Mouse (Mus musculus) urinary bladder, postnatal 36 days (tissue): Measurements from ENCODE around the gene Fam189a2.

Experiments used
- DNase-seq, 2 experiments: peaks; one replicate each; pipeline ENCODE4 v3.0.0; 2022; ENCODE audit warnings: low spot score in 2 of 2, mixed read lengths in 1 of 2

Fam189a2 gene

DNA sequence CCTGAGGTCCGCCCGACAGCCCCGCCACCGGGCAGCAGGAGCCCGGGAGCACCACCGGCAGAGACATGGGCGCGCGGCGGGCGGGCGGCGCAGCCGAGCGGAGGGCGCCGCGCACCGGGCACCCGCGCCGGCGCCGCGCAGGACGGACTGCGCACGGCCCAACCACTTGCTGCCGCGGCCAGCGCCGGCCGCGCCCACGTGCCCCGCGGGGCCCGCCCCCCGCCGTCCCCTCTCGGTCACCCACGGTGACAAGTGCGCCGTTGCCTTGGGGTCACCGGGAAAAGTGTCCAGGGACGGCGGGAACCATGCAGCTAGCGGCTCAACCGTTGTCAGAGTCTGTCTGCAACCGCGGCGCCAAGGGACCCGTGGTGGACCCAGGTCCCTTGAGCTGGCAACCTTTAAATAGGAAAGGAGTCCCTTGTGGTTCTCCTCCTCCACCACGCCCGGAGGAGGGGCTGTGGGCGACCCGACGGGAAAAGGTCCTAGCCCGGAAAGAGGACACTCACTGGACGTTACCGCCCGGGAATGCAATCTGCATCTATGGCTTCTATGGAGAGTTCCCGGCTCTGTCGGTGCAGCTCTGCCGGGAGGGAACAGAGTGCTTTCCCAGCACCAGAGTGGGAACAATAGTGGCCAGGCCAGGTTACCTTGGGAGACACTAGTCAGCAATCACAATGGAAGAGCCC lies at the start of gene Fam189a2:
Gene Fam189a2 (minus strand): TSS at position 149 of the 686 bp plus-strand sequence.
- peak; percentile 28 to 41 for DNase-seq

DNA sequence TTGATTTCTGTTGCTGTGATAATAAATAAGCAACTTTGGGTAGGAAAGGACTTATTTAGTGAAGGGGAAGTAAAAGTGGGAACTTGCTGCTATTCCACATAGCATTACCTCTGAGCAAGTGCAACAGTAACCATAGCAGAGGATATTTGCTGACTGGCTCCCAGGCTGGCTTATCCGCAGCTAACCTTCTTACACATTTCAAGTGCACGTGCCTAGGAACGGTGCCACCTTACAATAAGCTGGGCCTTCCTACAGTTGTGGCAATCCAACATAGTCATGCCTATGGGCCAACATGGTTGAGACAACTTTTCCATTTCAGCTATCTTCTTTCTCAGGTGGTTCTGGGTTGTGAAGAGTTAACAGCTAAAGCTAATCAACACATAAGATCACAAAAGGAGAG lies 46.8 kb upstream of the Fam189a2 start:
- no peak for DNase-seq

DNA sequence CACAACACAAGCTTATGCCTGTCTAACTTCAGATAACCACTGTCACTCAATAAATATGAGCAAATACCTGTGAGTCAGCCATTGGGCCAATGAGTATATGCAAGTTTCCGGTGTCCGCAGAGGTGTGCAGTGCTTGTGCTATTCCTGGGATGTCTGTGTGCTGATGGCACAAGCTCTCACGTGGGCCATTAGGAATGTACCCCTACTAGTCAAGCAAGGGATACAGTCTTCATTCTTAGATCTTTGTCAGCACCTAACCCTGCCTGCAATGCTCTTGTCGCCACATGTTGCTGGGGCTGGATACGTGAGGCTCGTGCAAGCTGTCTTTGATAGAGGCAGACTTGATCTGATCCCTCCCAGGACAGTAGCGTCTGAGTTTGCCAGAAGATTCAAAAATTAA lies 45.7 kb upstream of the Fam189a2 start:
- DNase-seq: peak; percentile 38 to 46

DNA sequence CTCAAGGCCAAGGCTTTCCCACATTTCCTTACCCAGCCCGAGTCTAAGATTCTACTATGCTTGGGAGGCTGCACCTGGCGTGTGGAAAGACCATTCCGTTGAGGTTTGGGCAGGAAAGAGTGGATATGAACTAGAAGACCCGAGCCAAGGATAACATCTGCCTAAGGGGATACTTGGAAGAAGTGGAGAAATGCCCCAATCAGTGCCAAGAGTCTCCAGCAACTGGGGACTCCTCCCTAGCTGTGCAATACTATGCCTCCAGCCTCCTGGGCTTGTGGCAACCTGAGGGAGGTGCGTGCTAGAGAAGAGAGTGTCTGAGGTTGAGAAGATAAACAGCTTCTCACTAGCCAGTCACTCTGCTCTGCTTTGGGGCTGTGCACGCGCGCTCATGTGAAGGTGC lies 45.1 kb upstream of the Fam189a2 start:
- DNase-seq: peak in 1 of 2 experiments; percentile 28

DNA sequence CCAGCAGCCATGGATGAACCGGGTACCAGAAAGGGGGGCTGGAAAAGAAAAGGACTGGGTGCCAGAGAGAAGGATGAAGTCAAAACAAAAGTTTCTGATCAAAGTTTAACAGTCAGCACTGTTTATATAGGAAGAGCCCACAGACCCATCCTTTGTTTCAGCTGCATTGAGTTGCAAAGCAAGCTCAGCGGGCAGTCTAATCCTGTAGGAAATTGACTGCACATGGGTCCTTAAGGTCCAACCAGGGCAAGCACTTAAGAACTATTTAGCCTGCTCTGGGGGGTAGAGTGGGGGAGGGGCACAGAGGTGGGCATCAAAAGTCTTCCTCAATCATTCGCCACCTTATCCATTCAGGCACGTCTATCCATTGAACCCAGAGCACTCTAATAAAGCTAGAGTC lies 42.3 kb upstream of the Fam189a2 start:
- DNase-seq: no peak

DNA sequence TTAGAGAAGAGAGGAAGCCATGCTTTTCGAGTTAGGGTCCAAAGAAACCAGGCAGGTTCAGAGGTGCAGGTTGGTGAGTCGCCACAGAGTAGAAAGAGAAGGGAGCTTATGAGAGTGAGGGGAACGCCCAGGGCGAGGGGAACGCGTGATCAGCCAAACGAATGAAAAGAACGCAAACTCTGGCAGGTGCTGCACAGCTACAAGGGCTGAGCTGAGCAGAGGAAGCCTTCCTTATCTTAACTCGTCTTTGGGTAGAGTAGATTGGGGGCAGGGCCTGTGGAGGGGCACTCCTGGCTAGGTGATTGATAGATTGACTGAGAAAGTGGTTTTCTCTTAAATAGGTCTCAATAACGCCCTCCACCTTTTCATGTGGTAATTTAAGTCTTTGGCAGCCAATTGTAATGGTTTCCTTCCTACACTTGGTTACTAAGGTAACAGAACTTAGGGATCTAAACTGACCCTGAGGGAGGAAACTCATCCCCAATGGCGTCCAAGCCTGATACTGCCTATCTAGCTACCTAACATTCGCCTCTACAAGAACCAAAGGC lies 33.6 kb upstream of the Fam189a2 start:
- DNase-seq: no peak

DNA sequence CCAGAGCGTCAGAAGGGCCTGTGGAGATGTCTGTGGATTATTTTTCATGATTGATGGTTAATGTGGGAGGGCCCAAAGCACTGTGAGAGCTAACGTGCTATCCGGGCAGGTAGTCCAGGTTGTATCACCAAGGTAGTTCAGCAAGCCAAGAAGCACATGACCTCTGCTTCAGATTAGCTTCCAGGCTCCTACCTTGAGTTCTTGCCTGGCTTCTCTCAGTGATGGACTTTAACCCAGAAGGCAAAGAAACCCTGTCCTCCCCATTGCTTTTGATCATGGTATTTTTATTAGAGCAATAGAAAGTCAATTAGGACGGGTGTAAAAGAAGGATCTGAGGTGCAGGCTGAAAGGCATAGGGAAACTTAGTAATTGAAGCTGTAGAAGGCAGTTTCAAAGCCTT lies 32.8 kb upstream of the Fam189a2 start:
- DNase-seq: no peak

DNA sequence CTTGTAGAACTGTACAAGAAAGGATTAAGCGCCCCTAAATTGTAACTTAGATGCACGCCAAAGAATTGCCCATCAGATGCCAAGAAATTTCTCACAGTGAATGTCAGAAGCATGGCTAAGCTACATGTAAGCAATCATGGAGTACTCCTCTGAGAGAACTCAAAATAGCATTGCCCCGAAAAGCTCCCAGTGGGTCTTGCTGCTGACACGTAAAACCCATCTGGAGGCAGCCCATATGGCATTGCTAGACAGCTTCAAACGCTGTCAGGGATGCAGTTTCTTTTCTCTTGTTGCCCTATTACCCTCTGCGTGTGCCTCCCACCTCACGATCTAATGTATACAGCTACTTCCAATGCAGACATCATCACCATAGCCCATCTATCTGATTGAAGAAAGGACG lies 28.0 kb upstream of the Fam189a2 start:
- DNase-seq: no peak

DNA sequence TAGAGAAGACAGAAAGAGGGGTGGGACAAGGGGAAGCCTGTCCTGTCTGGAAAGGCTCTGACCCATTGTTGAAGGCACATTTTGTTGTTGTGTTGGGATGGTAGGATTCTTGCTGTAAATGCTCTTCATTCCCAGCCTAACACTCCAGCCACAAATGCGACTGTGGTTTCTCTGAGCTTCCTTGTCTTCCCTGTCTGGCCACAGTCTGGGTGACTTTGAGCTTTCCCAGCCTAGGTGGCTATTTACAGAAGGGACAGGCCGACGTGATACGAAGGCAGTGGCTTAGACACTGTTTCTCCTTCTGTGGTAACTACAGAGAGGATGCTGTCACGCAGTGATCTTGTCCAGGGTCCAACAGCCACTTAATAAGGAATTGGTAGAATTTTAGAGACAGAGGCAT lies 27.2 kb upstream of the Fam189a2 start:
- DNase-seq: no peak

DNA sequence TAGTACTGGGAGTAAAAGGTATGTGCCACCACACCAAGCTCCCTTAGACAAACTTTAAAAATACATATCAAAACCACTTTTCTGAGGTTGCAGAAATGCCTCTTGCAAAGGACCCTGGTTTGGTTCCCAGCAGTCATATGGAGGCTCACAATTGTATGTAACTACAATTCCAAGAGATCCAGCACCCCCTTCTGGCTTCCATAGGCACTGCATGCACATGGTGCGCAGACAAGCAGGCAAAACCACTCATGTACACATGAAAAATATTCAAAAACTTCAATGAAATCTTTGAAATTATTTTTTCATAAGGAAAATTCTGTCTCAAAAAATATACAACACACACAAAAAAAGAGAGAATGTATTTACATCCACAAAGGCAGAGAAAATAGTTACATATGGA lies 26.1 kb upstream of the Fam189a2 start:
- DNase-seq: no peak

DNA sequence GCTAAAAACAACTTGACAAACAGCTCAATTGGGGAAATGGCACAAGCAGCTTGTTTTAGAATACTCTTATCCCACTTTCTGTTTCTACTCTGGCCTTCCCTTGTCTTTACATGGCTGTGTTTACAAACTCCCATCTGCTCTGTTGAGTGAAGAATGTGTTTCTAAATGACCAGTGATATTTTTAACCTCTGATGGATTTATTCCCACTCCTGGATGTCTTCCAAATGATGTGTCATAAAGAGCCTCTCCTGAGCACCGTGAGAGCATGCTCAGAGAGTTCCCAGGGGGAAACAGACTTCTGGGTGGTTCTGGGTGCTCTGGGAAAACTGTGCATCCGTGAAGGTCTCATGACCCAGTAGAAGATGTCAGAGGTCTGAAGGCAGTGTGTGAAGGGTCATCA lies 24.1 kb upstream of the Fam189a2 start:
- DNase-seq: no peak

DNA sequence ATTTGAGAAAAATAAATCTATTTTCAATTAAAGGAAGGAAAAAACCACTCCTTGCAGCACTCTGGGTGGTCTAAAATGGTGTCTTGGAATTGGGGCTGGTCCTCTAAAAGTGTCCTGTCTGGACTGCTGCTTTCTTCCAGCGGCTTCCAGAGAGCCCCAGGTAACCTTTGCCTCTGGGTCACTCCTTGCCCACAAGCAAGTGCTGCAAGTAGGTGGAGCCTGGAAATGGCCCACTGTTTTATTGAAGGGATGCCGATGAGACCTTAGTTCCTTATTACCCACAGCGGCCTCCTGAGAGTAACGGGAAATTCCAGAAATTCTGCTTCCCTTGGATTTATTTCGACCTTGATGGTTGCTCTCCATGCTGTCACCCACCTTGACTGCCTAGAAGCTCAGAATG lies 23.4 kb upstream of the Fam189a2 start:
- no peak for DNase-seq

DNA sequence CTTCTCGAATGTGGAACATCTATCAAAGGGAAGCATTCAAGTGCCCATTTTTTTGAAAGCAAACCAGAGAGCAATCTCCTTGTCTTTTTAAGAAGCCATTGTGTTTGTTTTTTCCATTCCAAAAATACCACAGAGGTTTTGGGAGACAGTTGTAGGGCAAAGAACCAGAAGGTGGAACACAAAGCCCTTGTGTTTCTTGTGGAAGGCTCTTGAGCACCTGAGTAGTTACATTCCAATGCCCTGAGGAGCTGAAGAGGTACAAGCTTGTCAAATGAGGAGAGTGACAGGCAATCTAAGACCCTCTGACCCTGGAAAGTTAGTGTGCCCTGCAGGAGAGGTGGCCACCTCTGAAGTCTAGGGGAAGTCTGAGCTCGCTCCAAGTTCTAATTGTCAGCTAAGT lies 19.7 kb upstream of the Fam189a2 start:
- no peak for DNase-seq

DNA sequence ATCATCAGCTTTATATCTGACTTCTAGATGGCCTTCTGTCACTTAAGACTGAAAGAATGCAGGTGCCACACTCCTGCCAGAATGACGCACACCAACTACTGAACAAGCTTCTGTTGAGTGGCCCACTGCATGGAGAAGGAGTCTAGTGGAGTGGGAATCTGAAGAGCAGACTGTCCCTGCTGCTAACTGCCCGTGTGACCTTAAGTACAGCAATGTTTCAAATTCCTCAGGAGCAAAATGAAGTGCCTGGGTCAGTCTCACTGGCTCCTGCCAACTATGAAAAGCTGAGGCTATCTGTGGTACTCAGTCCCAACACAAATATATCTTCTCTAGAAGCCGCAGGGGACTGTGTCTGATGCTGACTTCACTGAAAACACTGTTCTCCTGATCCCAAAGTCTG lies 18.5 kb upstream of the Fam189a2 start:
- no peak for DNase-seq

DNA sequence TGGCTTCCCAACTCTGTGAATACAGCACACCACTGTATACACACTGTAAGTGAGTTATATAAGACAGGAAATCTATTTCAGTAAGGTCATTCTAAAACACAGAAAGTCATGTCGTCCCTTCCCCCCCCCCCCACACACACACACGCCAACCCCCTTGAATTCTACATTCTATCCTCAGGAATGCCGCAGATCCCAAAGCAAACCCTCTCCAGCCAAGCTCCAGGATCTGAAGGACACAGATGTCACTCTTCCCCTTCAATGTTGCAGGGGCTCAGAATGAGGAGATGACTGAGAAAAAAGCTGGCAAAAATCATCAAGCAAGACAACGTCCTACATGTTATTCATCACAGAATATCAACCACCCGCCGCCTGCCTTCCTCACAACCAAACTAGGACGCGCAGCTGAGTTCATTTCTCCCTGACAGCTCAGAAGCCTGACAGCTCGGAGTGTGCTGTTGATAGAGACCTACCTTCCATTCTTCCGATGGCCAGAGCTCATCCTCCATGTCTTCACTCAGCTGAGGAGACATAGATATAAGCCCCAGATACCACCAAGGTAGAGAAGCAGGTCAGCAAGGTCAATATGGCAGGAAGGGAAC lies 15.7 kb upstream of the Fam189a2 start:
- DNase-seq: no peak

DNA sequence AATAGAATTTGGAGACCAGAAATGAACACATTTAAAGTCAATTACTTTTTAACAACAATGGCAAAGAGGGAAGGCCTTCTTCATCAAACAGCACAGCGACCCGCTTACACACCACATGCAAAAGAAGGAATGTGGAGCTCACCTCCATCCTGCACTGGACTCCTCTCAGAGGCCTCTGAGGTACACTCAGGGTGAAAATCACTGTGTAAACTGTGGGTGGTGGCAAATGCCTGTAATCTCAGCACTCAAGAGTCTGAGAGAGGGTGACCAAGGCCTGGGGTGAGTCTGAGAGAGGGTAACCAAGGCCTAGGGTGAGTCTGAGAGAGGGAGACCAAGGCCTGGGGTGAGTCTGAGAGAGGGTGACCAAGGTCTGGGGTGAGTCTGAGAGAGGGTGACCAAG lies 11.6 kb upstream of the Fam189a2 start:
- no peak for DNase-seq

DNA sequence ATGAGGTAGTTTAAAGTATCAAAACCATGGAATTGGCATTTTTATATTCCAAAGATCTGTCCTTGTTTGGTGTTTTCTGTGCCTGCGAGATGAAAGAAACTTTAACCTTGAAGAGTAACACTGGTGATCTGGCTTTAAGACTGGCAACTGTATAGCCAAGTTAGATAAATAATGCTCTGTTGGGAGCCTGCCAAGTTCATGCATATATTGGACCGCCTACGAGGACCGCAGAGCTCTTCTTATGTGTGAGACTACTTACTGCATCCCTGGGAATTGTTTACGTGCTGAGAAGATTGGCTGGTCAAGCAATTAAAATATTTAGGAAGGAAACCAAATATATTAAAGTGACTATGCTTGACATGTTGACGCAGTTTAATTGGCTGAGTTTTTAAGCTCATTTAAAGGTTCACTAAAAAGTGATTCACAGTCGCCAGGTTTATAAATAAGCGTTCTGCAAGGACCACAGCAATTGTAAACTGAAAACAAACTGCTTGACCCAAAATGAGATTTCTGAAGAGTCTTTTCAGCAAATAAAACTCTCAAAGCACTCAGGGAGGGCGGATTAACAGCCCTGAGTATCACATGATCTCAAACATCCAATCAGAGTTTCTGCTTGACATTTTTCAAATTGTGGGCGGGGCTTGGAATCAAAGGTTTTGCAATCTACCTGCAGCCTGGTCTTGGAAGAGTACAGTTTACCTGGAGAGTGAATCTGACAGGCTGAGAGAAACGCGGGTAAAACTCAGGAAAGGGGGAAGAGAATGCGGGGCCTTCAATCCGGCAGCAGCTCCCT lies 8.4 kb upstream of the Fam189a2 start:
- peak; percentile 19 to 31 for DNase-seq

DNA sequence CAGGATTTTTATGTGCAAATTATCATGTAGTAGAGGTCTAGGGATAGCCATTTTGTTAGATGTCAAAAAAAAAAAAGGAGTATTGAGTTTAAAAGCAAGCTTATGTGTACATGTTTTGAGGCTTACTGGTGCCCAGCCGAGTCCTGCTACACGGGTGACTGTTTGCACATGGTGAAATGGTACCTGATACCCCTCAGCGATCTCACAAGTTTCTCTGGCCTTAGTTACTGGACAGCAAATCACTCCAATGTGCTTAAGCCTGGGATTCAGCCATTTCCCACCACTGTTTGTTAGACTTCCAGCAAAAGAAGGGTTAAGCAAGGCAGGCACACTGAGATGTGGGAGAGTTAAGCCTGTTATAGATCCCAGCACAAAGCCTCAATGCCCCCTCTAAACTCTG lies 3.5 kb upstream of the Fam189a2 start:
- no peak for DNase-seq

DNA sequence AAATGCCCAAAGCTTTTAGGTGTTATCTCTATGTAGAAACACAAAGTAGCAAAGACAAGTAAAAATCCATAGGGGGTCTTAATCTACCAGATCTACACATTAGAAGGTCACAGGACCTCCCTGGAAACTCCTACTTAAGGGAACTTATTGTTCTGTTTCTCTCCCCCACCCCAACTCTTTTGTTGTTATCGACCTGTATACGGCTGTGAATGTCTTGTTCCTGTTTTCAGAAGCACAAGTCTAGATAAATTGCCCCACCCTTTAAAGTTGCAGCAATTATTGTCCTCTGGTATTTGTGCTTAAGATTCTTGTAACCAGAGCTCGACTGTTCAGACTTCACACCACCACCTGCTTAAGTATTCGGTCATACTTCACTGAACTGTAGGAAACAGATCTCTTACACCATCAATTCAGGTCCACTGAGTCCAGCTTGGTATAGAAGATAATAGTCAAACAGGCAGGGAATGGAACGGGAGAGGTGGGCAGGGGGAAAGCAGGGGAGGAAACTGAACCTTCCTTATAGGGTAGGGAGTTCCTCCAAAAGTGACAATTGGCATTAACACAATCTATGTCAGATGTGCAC lies 1.9 kb upstream of the Fam189a2 start:
- DNase-seq: no peak

DNA sequence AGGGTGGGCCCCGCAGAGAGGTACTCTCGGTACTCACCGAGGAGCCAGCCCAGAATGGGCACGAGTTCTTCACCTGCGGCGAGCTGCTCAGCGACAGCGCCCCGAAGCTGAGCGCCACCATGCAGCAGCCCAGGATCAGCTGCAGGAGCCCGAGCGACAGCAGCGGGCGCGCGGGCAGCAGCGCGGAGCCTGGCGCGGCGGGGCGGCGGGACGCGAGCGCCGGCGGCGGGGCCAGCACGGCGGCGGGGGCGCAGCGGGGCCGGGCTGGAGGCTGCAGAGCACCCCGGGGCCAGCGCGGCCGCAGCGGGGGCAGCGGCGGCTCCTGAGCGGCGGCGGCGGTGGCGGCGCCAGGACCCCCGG lies 328 bp downstream of the Fam189a2 start:
- DNase-seq: peak; percentile 12 to 28

DNA sequence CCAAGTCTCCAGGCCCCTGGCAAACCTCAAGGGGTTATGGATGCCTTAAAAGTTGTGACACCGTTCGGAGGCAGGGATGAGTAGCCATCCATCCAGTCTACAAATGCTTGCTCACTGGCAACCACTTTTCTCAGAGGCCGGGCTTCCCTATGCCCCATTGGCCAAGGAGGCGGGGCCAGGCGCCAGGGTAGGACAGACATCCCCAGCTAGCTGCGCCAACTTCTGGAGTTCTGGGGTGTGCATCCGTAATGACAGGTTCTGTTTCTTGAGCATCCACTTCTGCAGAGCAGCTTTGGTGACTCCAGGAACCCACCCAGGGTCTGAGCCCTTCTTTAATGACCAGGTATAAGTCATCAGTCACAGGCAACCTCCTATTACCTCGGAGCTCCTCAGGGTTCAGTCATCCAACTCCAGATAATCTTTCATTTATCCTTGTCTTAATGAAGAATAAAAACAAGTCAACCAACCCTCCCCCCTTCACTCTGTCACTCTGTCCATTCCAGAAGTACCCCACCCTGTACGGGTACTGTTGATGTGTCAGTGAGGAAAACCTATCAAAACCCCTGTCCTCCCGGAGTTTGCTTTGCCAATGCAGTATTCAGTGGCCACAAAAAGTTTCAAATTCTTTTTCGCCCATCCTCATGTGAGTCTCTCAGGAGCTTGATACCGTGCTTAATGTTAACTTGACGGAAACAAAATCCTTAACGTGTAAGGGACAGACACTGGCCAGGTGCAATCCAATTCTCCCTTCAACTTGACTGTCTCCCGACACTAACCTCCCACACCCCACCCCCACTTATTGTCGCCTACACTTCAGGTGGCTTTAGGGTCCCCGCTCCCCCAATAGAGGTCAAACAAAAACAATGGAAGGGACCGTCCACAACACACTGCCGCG lies 956 bp downstream of the Fam189a2 start:
- peak; percentile 43 to 62 for DNase-seq
